In the genomic region with DNA sequence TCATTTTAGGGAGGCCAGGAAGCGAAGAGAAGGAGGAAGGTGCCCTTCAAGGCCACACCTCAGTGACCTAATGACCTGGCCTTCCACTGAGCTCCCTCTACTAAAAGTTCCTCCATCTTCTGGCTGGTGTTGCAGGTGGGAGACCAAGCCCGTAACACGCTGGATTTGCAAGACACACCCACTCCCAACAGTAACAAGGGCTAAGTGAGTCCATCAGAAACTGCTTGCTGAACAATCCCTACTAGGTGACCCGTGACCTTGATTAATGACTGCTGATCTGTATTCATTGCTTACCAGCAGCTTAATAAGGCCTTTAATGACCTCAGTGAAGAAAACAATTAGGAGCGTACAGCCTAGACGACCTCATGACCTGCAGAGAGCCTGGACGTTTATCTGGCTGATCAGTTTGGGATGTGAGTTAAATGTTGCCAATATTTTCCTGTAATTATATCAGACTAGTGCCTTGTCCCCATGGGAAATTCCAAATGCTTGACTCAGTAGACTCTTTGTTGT, we compare ENCODE assay signal across 28 mouse cellular contexts.
"Had no signal": no experiment of that assay in that cellular context is flagged by ENCODE, and none has a peak within 500 bp of the region (broad histone marks: within the 10 kb centered on the region; RNA-seq: fewer than 3 reads in every experiment).

No protein-coding gene starts in this region.

- H3K4me3 ChIP-seq: heart, embryonic 13.5 days; heart, embryonic 15.5 days; hindbrain, embryonic 12.5 days; hindbrain, embryonic 15.5 days; kidney, embryonic 15.5 days; layer of hippocampus, adult 2 months; left cerebral cortex, adult 2 months; limb, embryonic 10.5 days; limb, embryonic 12.5 days; liver, embryonic 13.5 days; liver, embryonic 15.5 days had no signal

- H3K4me2 ChIP-seq: heart, embryonic 11.5 days; heart, embryonic 13.5 days; heart, embryonic 15.5 days; hindbrain, embryonic 12.5 days; hindbrain, embryonic 15.5 days; kidney, embryonic 15.5 days; limb, embryonic 12.5 days; liver, embryonic 11.5 days; liver, embryonic 13.5 days; liver, embryonic 15.5 days had no signal

- H3K4me1 ChIP-seq: hindbrain, embryonic 12.5 days; hindbrain, embryonic 15.5 days; kidney, embryonic 15.5 days; limb, embryonic 12.5 days; liver, embryonic 15.5 days had no signal

- ATAC-seq: hindbrain, postnatal 0 days; intestine, embryonic 16.5 days; liver, postnatal 0 days had no signal

- H3K27me3 ChIP-seq: heart, embryonic 13.5 days; heart, embryonic 15.5 days; hindbrain, embryonic 12.5 days; hindbrain, embryonic 15.5 days; kidney, embryonic 15.5 days; limb, embryonic 12.5 days; liver, embryonic 13.5 days; liver, embryonic 15.5 days had no signal

- H3K27ac ChIP-seq: heart, embryonic 13.5 days; heart, embryonic 15.5 days; hindbrain, embryonic 12.5 days; hindbrain, embryonic 15.5 days; hindbrain, postnatal 0 days; kidney, embryonic 15.5 days; kidney, postnatal 0 days; layer of hippocampus, adult 2 months; left cerebral cortex, adult 2 months; limb, embryonic 10.5 days; limb, embryonic 12.5 days; liver, embryonic 13.5 days; liver, embryonic 15.5 days had no signal

- H3K36me3 ChIP-seq: heart, embryonic 13.5 days; heart, embryonic 15.5 days; hindbrain, embryonic 12.5 days; hindbrain, embryonic 15.5 days; kidney, embryonic 15.5 days; limb, embryonic 10.5 days; limb, embryonic 12.5 days; liver, embryonic 13.5 days; liver, embryonic 15.5 days had no signal

- H3K9ac ChIP-seq: heart, embryonic 13.5 days; heart, embryonic 15.5 days; hindbrain, embryonic 12.5 days; hindbrain, embryonic 15.5 days; kidney, embryonic 15.5 days; limb, embryonic 12.5 days; liver, embryonic 13.5 days; liver, embryonic 15.5 days; liver, postnatal 0 days had no signal

- H3K9me3 ChIP-seq: heart, embryonic 13.5 days; heart, embryonic 15.5 days; hindbrain, embryonic 12.5 days; hindbrain, embryonic 15.5 days; kidney, embryonic 15.5 days; limb, embryonic 10.5 days; limb, embryonic 12.5 days; liver, embryonic 13.5 days; liver, embryonic 15.5 days had no signal

- DNase-seq: gastrocnemius, postnatal 14 days; gastrocnemius, postnatal 36 days; heart, adult 18-20 months; heart, postnatal 14 days; heart, postnatal 36 days; kidney, adult 11 months; kidney, adult 2 months; kidney, adult 9 months; kidney, postnatal 14 days; kidney, postnatal 36 days; liver; liver, embryonic 13.5 days; liver, postnatal 0 days had no signal
